Mouse (Mus musculus) ES-CJ7 (cell line): ENCODE measurements at regions not wholly inside any gene's neighbourhood (a gene's known extent, or its start where the extent isn't known, plus 50 kb on each side); places are given as distances from the start of the nearest gene placed in this dataset.

ENCODE experiments used
- DNase-seq: peaks from one replicate; pipeline ENCODE4 v3.0.0; 2011; ENCODE audit warnings: low read depth, low spot score

GRCm38 (mm10) chrX:18960465-18960864 is 499.3 kb upstream of the 4930578C19Rik start:
- no peak for DNase-seq

- no peak for DNase-seq
These were observed 481.4 kb upstream of the 4930578C19Rik start for GRCm38 (mm10) chrX:18942612-18943011.

GRCm38 (mm10) chrX:18933340-18933739 is 472.1 kb upstream of the 4930578C19Rik start:
- no peak for DNase-seq

GRCm38 (mm10) chrX:18923084-18923483 is 461.9 kb upstream of the 4930578C19Rik start:
- DNase-seq, result no peak

- no peak for DNase-seq
These were observed 460.3 kb upstream of the 4930578C19Rik start for GRCm38 (mm10) chrX:18921366-18922092.

- no peak for DNase-seq
These were observed 421.6 kb upstream of the 4930578C19Rik start for GRCm38 (mm10) chrX:18882784-18883171.

- peak; percentile 8 for DNase-seq
These were observed 421.0 kb upstream of the 4930578C19Rik start for GRCm38 (mm10) chrX:18882088-18882783.

GRCm38 (mm10) chrX:18875734-18876133 is 414.5 kb upstream of the 4930578C19Rik start:
- no peak for DNase-seq

GRCm38 (mm10) chrX:18874051-18874450 is 412.9 kb upstream of the 4930578C19Rik start:
- DNase-seq, result no peak

- no peak for DNase-seq
These were observed 377.5 kb upstream of the 4930578C19Rik start for GRCm38 (mm10) chrX:18838668-18839067.

GRCm38 (mm10) chrX:18824971-18825370 is 363.8 kb upstream of the 4930578C19Rik start:
- DNase-seq, result peak; percentile 72

GRCm38 (mm10) chrX:18814441-18814973 is 353.3 kb upstream of the 4930578C19Rik start:
- no peak for DNase-seq
